Mouse (Mus musculus) ES-E14 (cell line): ENCODE measurements at regions not wholly inside any gene's neighbourhood (a gene's known extent, or its start where the extent isn't known, plus 50 kb on each side); places are given as distances from the start of the nearest gene placed in this dataset.

ENCODE experiments used
- DNase-seq: peaks from one replicate; pipeline ENCODE4 v3.0.0-alpha.2; 2013; ENCODE audit warnings: low read depth, low spot score
- H3K27ac ChIP-seq: 2 replicates; pipeline ENCODE4 v1.5.1; 2012; ENCODE audit warnings: low read depth, mild to moderate bottlenecking, low read length, moderate library complexity, mixed read lengths; ENCODE audit not compliant: poor library complexity, insufficient read depth, severe bottlenecking
- H3K36me3 ChIP-seq: 2 replicates; pipeline ENCODE4 v1.6.1; 2012; ENCODE audit warnings: mild to moderate bottlenecking, low read length, moderate library complexity, mixed read lengths; ENCODE audit not compliant: control insufficient read depth, poor library complexity, insufficient read depth, severe bottlenecking
- H3K4me1 ChIP-seq, 2 experiments: fragments of 150-350 bp in 1 of 2; sonication (generic) in 1 of 2; 2 replicates each; pipeline ENCODE4 v1.6.1; 2012; ENCODE audit warnings: low read length in 2 of 2, mild to moderate bottlenecking in 1 of 2, mixed read lengths in 1 of 2; ENCODE audit not compliant: control insufficient read depth in 2 of 2, insufficient read depth in 2 of 2, poor library complexity in 1 of 2
- H3K4me3 ChIP-seq, 2 experiments: fragments of 150-350 bp in 1 of 2; sonication (generic) in 1 of 2; 2 replicates each; pipeline ENCODE4 v1.5.1; 2012; ENCODE audit warnings: low read length in 2 of 2, low read depth in 1 of 2, mild to moderate bottlenecking in 1 of 2, mixed read lengths in 1 of 2; ENCODE audit not compliant: insufficient read depth in 1 of 2, poor library complexity in 1 of 2, severe bottlenecking in 1 of 2
- H3K9ac ChIP-seq: 2 replicates; pipeline ENCODE4 v1.6.1; 2012; ENCODE audit warnings: low read depth, mild to moderate bottlenecking, low read length, mixed read lengths; ENCODE audit not compliant: poor library complexity, insufficient read depth, severe bottlenecking
- H3K9me3 ChIP-seq: fragments of 150-350 bp; sonication (generic); 2 replicates; pipeline ENCODE4 v1.6.1; 2012; ENCODE audit warnings: low read depth, mild to moderate bottlenecking, low read length; ENCODE audit not compliant: control insufficient read depth, insufficient read depth
- CHD2 ChIP-seq: IDR thresholded peaks from 2 replicates; pipeline ENCODE4 v1.6.1; 2014; ENCODE audit warnings: mild to moderate bottlenecking, low read depth, low read length, inconsistent platforms
- HCFC1 ChIP-seq: IDR thresholded peaks from 2 replicates; pipeline ENCODE4 v1.6.1; 2012; ENCODE audit warnings: low read length, inconsistent platforms, borderline replicate concordance; ENCODE audit not compliant: insufficient read depth
- MAFK ChIP-seq: IDR thresholded peaks from 2 replicates; pipeline ENCODE4 v1.6.1; 2014; ENCODE audit warnings: mild to moderate bottlenecking, low read depth, low read length, inconsistent platforms; ENCODE audit not compliant: insufficient read depth
- ZC3H11A ChIP-seq: IDR thresholded peaks from 2 replicates; pipeline ENCODE4 v1.6.1; 2012; ENCODE audit warnings: low read depth, mild to moderate bottlenecking, inconsistent platforms, low read length, borderline replicate concordance
- ZNF384 ChIP-seq: IDR thresholded peaks from 2 replicates; pipeline ENCODE4 v1.6.1; 2012; ENCODE audit warnings: low read depth, low read length, inconsistent platforms
- in situ Hi-C, 2 experiments: fragments of 600-800 bp; cut with MboI; formaldehyde crosslinking; loops; one replicate each; pipeline ENCODE4 v1.15.1; 2025; ENCODE audit warnings: low sequenced_read_pairs in 2 of 2, inconsistent platforms in 1 of 2; ENCODE audit not compliant: unreplicated experiment in 2 of 2

DNA sequence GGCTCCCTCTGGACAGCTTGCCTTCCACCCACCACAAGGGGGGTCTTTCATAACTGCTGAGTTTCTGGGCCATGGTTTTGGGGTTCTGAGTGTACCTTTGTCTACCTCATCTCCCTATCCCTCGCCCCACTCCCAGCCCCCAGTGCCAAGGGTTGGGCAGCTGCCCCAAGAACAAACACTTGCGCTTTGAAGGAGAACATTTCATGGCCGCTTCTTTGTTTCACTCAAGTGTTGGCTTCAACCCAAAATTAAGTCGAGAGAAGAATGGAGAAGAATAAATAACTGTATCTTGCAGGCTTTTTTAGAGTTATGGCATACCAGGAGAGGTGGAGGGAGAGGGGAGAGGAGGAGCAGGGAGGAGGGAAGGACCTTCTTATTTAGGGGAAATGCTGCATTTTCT, 216.5 kb upstream of the Cadm1 start:
- no peak overlapping the region for H3K27ac ChIP-seq
- DNase-seq = no peak
- TF ChIP-seq HCFC1 (no peak), CHD2 (no peak), MAFK (no peak), ZC3H11A (no peak), ZNF384 (no peak)
- H3K4me1 ChIP-seq = no peaks in the 10 kb centered on the region
- no peak overlapping the region for H3K9ac ChIP-seq
- in situ Hi-C loops = no loop called here
- H3K36me3 ChIP-seq = no peaks in the 10 kb centered on the region
- no peak overlapping the region for H3K4me3 ChIP-seq
- H3K9me3 ChIP-seq = no peaks in the 10 kb centered on the region

- TF ChIP-seq ZNF384 = no peak
- no peak for TF ChIP-seq CHD2
- no peak for TF ChIP-seq MAFK
- TF ChIP-seq ZC3H11A = no peak
- no peak for TF ChIP-seq HCFC1
- in situ Hi-C loops = no loop called here
- H3K36me3 ChIP-seq = no peaks in the 10 kb centered on the region
These were observed 215.7 kb upstream of the Cadm1 start for GRCm38 (mm10) chr9:47314236-47314635.

DNA sequence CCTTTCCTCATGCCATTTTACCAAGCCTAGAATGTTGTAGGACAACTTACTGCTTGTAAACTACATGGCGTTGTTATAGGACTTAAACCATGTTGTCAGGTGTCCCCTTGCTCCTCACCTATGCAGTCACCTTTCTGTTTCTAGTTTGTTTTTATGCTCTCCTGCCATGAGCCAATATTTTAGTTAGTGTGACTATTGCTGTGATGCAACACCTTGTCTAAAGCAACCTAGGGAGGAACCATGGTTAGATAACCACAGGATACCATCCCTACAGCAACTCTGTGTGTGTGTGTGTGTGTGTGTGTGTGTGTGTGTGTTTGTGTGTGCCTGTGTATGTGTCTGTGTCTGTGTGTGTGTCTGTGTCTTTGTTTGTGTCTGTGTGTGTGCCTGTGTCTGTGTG, 209.6 kb upstream of the Cadm1 start:
- H3K9ac ChIP-seq = no peak overlapping the region
- H3K27ac ChIP-seq = no peak overlapping the region
- H3K4me1 ChIP-seq = no peaks in the 10 kb centered on the region
- H3K9me3 ChIP-seq = no peaks in the 10 kb centered on the region
- TF ChIP-seq HCFC1 = no peak
- H3K36me3 ChIP-seq = no peaks in the 10 kb centered on the region
- in situ Hi-C loops = no loop called here
- no peak for DNase-seq
- no peak overlapping the region for H3K4me3 ChIP-seq

More at GRCm38 (mm10) chr9:47314236-47314635, 215.7 kb upstream of the Cadm1 start:
- H3K27ac ChIP-seq = no peak overlapping the region
- no peak for DNase-seq
- H3K4me3 ChIP-seq = no peak overlapping the region
- no peak overlapping the region for H3K9ac ChIP-seq
- H3K9me3 ChIP-seq = no peaks in the 10 kb centered on the region
- no peaks in the 10 kb centered on the region for H3K4me1 ChIP-seq

GRCm38 (mm10) chr9:47321106-47321789, 208.7 kb upstream of the Cadm1 start:
- no peak overlapping the region for H3K9ac ChIP-seq
- TF ChIP-seq CHD2 = no peak
- no peak for TF ChIP-seq ZC3H11A
- TF ChIP-seq ZNF384 = no peak
- no peak for TF ChIP-seq MAFK
- TF ChIP-seq HCFC1 = no peak
- H3K9me3 ChIP-seq = no peaks in the 10 kb centered on the region
- no peak overlapping the region for H3K4me3 ChIP-seq
- no peak overlapping the region for H3K27ac ChIP-seq
- H3K36me3 ChIP-seq = no peaks in the 10 kb centered on the region
- H3K4me1 ChIP-seq = no peaks in the 10 kb centered on the region
- no peak for DNase-seq
- in situ Hi-C loops = no loop called here

- H3K4me3 ChIP-seq = no peak overlapping the region
- in situ Hi-C loops = no loop called here
- H3K27ac ChIP-seq = no peak overlapping the region
- no peaks in the 10 kb centered on the region for H3K36me3 ChIP-seq
- H3K9ac ChIP-seq = no peak overlapping the region
- H3K4me1 ChIP-seq = no peaks in the 10 kb centered on the region
- DNase-seq = no peak
- TF ChIP-seq ZNF384 = no peak
- TF ChIP-seq CHD2 = no peak
- TF ChIP-seq MAFK = no peak
- TF ChIP-seq ZC3H11A = no peak
- no peak for TF ChIP-seq HCFC1
- H3K9me3 ChIP-seq = no peaks in the 10 kb centered on the region
These were observed 207.7 kb upstream of the Cadm1 start for GRCm38 (mm10) chr9:47322293-47322692.
